Mouse (Mus musculus): ENCODE results near the gene Polr3gl.

DNA sequence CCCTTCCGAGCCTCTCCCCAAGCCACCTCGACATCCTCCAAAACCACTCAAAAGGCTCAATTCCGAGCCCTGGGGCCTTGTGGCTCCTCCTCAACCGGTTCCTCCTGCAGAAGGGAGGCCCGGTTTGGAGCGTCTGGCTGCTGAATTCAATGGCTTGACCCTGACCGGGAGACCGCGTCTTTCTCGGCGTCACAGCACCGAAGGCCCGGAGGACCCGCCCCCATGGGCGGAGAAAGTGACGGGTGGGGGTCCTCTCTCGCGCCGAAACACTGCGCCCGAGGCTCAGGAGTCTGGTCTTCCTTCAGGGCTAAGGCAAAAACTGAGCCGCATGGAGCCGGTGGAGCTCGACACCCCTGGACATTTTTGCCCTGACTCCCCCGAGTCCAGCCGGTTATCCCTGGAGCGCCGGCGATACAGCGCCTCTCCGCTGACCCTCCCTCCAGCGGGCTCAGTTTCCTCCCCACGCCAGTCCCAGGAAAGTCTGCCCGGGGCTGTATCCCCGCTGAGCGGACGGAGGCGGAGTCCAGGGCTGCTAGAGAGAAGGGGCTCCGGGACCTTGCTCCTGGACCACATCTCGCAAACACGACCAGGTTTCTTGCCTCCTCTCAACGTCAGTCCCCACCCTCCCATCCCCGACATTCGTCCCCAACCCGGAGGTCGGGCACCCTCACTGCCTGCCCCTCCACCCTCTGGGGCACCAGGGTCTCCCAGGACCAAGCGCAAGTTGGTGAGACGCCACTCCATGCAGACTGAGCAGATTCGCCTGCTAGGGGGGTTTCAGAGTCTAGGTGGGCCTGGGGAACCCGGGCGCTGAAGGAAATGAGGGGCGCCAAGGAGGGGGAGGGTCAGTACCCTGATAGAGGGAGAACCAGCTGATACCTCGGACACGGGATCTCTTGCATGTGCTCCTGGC, 4.4 kb upstream of the Polr3gl start:
- TF ChIP-seq CTCF (conservative IDR thresholded peaks at IDR 0.05; ENCODE audit: insufficient read depth, insufficient read length, low read depth, low read length): no peak
- TF ChIP-seq POLR2A (IDR thresholded peaks at IDR 0.05; ENCODE audit: low read depth, low read length): no peak

All from kidney, adult 2 months (tissue).